Mouse (Mus musculus): ENCODE data around the gene Srp9.
A peak's percentile ranks its signal among the peaks of the same experiment; 100 is the strongest.

DNA sequence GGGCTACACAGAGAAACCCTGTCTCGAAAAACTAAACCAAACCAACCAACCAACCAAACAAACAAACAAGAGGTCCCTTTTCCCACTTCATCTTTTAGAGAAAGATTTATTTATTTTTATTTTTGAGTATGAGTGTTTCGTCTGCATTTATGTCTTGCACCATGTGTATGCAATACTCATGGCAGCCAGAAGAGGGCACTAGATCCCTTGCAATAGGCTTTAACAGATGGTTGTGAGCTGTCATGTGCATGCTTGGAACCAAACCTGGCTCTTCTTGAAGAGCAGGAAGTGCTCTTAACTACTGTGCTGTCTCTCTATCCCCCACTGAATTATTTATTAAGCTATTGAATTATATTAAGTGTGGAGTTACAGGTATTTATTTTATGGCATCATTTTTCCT lies 25.4 kb downstream of the Srp9 start:
- TF ChIP-seq HCFC1 (IDR thresholded peaks at IDR 0.05; ENCODE audit: borderline replicate concordance, insufficient read depth, low read length) (no peak), ZC3H11A (IDR thresholded peaks at IDR 0.05; ENCODE audit: borderline replicate concordance, low read depth, low read length) (peak; percentile 99)
